Mouse (Mus musculus) layer of hippocampus, adult 9-11 months (tissue): ENCODE data around the gene Gm6526.
"Not testable (repeated sequence)": the region's sequence is repeated elsewhere in the genome, so short reads cannot be mapped to it uniquely, and the experiment has no call there.

Source experiments
- DNase-seq: peaks from one replicate; pipeline ENCODE4 v3.0.0; 2022

Gene Gm6526

DNA sequence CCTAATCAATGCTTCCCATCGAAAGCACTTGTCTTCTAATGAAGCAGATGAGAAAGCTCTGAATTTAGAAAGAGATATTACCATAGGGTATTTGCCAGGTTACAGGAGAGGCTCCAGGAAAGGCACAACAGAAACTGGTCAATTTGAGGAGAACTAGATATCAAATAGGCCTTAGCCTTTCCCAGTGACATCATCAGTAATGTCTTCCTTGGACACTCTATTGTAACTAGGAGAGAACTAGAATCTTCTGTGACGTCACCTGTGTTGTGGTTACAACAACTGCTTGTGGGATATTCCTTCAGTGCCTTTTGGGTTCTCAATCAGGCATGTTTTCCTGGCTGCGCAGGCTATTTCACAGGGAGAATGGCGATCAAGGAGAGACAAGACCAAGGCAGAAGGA is at the start of gene Gm6526:
Gene Gm6526 (plus strand): TSS at position 301 of the 400 bp plus-strand sequence.
- not testable (repeated sequence) for DNase-seq

DNA sequence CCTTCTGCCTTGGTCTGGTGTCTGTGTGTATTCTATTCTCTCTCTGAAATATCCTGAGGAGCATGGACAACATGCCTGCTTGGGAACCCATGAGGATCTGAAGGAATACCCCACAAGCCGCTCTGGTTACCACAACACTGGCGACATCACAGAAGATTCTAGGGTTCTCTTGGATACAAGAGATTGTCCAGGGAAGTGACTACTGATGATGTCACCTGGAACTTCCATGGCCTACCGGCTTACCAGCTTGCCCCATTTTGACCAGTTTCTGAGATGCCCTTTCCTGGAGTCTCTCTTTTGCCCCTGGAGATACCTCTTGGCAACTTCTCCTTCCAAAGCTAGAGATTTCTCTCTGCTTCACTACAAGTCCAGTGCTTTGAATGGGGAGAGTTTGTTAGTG is 20.3 kb upstream of the Gm6526 start, which contains the start of gene Gm16506:
Gene Gm16506 (minus strand): TSS at position 101 of the 400 bp plus-strand sequence.
- not testable (repeated sequence) for DNase-seq

DNA sequence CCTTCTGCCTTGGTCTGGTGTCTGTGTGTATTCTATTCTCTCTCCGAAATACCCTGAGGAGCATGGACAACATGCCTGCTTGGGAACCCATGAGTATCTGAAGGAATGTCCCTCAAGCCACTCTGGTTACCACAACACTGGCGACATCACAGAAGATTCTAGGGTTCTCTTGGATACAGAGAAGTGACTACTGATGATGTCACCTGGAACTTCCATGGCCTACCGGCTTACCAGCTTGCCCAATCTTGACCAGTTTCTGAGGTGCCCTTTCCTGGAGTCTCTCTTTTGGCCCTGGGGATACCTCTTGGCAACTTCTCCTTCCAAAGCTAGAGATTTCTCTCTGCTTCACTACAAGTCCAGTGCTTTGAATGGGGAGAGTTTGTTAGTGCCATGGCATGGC is 37.0 kb downstream of the Gm6526 start, which contains the start of gene Gm8180:
Gene Gm8180 (minus strand): TSS at position 101 of the 400 bp plus-strand sequence.
- not testable (repeated sequence) for DNase-seq

DNA sequence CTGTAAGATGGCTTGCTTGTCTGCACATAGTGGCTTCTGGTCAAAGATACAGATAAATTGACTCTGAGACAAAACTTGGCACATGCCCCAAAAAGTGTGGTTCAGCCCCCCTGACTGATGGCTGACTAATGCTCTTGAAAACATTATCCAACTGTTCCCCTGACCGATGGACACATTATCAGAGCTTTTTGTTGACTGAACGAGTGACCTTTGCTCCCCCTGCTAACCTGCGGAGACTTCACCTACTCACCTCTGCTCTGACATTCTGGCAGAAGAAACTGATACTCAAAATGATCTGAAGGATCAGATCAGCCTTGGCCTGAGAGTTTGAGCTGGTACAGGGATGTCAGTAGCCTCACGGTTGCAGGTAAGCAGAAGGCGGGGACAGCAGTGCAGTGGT is 46.1 kb downstream of the Gm6526 start:
- not testable (repeated sequence) for DNase-seq

DNA sequence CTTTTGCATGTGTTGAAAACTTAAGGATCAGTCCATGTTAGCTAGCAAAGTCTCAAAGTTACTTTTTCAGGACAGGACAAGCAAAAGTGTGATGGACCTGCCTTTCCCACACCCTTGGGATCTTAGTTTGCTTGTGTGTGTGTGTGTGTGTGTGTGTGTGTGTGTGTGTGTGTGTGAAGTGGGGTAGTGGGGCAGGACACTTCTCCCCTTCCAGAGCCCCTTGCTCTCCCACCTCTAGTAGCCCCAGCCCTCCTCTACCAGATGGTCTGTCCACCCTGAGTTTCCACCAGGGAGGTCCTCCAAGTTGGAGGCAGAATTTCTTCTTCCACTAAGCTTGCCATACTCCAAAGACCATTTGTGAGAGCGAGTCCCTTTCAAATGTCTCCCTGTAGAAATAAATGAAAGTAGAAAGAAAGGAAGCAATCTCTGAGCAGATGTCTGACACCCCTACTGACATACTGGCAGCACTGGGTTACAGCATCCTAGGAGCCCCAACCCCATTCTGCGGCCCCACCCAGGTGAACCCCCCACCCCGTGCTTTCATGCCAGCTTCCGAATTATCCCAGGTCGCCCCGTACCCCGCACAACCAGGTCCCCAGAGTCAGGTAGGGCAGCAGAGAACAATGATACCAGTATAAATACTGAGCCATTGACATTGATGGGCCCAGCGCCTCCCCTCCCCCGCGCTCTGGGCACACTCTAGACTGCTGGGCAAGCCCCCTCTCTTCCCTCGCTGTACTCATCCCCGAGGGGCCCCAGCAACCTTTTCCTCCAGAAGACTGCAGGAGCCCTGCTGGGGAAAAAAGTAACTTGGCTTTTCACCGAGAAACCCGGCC is 48.6 kb downstream of the Gm6526 start:
- DNase-seq, result no peak

DNA sequence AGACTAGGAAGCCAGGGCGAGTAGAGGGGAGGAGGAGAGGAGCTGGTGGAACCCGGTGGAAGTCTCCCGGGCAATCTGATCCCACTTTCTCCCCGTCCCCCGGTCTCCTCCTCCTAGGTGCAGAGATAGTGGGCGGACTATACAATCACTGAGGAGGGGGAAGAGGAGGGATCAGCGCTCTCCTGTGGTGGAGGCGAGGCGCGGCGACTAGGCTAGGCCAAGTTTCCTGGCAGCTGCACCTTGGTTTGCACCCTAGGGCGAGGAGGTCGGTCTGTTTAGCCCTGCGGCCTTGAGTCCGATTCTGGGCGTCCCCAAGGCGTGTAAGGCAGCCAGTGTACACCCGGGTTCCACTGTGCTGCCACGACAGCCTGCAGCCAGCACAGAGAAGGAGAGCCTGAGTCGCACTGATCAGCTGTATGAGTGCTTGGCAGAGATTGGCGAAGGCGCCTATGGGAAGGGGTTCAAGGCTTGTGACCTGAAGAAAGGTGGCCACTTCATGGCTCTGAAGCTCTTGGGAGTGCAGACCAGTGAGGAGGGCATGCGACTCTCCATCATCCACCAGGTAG is 49.3 kb downstream of the Gm6526 start:
- not testable (repeated sequence) for DNase-seq

DNA sequence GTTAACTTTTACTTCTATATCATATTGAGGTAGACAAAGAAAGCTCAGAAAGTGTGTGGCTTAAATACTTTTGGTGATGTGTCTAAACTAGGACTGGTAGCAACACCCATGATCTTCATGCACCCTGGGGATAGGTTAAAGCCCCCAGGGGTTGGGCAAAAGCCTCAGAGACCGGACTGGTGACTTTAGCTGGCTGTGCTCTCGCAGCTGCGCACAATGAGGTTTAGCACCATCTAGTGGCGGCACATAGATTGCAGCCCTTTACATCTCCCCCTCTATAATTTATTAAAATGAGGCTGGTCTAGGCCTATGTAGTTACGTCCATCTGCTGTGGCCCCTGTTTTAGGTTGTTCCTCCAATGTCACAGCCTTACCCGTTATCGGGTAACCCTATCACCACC is 56.8 kb downstream of the Gm6526 start:
- DNase-seq, result not testable (repeated sequence)
